Mouse (Mus musculus) right cerebral cortex, postnatal 36 days (tissue): ENCODE data around the gene Mmrn1.
"Not testable (repeated sequence)": the region's sequence is repeated elsewhere in the genome, so short reads cannot be mapped to it uniquely, and the experiment has no call there.

Source experiments
- DNase-seq, 2 experiments: peaks; one replicate each; pipeline ENCODE4 v3.0.0; 2022; ENCODE audit warnings: low spot score in 2 of 2, mixed read lengths in 1 of 2

The Mmrn1 gene

DNA sequence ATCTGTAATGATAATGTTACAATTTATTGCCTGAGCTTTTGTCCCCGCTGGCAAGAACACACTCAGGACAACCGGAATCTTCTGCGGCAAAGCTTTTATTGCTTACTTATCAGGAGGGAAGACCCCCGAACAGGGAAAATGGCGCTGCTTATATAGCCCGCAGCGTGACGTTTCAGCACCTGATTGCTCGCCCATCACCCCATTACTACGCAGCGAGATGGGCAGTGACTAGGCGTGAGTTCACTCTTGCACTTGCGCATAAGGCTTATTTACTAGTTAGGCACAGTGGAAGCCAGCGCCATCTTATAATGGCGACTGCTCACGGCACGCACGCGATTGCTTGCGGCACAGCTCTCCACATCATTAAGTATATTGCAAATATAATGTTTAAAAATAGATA lies at the start of gene Mmrn1:
Gene Mmrn1, plus strand, starts transcription at position 301 of the 400 bp plus-strand sequence.
- DNase-seq: not testable (repeated sequence)

DNA sequence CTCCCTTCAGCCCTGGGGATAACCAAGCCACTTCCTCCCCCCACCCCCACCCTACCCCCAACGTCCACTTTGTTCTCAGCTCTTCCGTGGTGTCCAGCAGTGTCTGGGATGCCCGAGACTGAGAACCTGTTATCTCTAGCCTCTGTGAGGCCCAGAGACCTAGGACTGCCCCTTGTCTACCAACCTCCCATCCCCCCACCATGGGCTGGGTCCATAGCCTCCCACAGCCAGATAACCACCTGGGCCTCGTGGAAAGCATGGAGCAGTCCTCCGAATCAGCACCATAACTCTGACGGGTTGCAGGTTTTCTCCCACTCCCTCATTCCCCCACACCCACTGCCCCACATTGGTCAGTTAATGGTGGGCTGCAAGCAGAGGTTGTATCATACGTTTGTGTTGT lies 44.4 kb upstream of the Mmrn1 start:
- no peak for DNase-seq

DNA sequence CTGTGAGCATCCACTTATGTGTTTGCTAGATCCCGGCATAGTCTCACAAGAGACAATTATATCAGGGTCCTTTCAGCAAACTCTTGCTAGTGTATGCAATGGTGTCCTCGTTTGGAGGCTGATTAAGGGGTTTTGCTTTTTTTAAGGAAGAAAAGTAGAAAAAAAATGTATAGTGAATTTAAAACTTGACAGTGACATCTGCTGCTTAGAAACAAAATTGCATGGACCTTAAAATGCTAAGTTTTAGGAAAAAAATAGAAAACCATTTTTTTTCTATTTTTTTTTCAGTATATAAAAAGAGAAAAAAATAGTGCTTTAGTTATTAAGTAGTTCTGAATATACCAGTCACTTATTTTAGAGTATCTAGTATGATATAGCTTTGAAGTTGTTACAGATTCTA lies 43.2 kb upstream of the Mmrn1 start:
- DNase-seq: no peak

DNA sequence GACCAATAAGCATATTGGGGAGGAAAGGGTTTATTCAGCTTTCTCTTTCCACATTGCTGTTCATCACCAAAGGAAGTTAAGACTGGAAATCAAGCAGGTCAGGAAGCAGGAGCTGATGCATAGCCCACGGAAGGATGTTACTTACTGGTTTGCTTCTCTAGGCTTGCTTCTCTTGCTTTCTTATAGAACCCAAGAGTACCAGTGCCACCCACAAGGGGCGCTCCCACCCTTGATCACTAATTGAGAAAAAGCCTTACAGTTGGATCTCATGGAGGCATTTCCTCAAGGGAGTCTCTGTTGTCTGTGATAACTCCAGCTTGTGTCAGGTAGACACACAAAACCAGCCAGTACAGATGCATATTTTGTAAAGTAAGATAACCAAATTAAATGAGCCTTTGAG lies 17.5 kb upstream of the Mmrn1 start:
- DNase-seq: no peak

DNA sequence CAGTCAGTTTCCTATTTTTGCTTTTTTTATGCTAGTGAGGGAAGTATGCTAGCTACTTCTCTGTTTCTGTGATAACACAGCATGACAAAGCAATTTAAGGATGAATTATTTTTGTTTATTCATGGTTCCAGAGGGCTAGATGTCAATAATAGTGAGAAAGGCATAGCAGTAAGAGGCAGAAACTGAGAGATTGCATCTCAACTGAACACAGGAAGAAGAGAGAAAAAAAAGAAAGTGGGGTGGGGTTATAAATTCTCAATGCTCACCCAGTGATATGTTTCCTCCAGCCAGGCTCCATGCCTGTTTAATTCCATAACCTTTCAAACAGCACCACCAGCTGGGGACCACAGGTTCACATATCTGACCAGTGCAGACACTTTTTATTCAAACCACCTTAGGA lies 6.6 kb downstream of the Mmrn1 start:
- DNase-seq: no peak

DNA sequence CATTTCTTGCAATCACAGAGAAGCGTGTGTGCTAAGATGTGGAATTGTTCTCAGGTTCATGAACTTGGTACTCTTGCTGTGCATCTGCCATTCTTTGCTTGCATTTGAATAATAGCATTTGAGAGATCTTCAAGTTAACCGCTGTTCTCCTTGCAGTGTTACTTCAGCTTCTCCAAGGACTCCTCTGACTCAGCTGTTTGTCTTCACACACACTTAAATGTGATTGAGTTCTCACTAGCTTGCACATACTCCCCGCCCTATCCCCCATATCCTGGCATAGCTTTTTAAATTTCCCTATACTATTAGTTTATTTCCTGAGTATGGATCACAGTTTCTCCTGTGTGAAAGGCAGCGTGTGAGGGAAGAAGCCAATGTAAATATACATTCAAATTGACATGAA lies 10.1 kb downstream of the Mmrn1 start:
- DNase-seq: no peak

DNA sequence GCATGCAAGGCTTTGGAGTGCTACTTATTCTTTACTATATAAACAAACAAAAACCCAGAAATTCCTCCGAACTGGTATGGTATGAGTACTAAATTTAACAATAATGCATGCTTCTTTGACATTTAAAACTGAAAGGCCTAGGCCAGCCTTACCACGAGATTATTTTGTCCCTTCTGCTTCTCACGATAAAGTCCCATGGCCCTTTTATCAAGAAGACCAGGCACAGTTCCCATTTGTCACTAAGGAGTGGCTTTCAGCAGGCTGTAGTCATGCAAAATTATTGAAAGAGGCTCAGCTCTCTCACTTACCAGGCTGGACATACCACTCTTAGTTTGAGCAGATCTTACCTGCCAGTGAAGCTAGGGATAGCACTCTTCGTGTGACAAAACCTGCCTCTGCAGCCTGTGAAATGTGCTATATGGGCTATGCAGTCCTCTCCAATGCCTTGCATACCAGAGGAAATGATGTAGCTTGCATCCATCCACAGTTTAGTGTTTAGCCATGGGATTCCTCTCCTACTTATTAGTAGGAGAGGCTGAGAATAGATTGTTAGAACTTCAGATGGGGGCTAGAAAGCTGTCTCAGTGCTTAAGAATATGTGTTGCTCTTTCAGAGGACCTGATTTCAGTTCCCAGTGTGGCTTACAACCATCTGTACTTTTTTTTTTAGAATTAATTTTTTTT lies 10.8 kb downstream of the Mmrn1 start:
- no peak for DNase-seq

DNA sequence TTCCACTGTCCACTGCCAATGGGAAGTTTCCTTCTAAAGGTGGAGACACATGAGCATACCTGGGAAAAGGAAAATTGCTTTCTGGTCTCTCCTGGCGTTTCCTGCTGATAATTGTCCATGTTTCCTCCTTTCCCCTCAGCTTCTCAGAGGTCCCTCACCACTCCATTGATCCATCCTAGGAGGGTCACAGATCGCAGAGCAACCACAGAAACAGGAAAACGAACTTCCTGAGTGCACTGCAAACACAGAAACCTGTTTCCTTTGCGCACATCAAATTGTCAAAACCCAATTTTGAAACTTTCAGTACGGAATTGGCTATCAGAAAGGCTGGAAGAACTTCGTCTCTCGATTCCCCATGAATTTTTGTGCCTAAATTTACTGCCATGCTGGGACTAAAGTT lies 19.4 kb downstream of the Mmrn1 start:
- no peak for DNase-seq

DNA sequence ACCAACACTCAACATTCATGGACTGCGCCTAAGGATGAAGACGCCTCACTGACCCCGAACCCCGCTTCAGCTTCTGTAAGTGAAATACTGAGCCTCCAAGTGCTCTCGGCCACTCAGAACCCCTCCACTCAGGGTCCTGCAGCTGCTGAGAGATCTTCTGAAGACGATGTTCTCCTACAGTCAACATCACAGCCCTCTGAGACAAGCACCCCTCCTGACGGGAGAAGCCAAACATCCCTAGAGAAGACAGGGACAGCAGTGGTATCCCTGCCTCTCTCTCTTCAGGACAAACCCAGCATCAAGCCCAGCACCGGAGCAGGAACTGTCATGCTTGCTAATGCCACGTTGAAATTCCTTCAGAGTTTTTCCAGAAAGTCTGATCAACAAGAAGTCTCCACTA lies 19.8 kb downstream of the Mmrn1 start:
- DNase-seq: no peak

DNA sequence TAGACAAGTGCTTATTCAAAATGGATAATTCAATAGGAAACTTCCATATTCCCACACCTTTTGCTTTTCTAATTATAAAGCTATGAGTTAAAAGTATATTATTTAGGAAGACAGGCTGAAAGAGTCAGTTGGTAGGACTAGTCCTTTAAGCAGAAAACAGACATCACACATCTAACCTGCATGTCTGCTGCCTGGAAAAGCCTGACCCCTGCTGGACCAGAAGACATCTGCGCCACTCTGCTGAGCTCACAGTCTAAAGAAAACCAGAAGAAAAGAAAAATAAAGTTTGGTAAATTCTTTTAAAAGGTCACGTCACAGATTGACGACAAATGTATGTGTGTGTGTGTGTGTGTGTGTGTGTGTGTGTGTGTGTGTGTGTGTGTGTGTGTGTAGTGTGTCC lies 25.6 kb downstream of the Mmrn1 start:
- no peak for DNase-seq

DNA sequence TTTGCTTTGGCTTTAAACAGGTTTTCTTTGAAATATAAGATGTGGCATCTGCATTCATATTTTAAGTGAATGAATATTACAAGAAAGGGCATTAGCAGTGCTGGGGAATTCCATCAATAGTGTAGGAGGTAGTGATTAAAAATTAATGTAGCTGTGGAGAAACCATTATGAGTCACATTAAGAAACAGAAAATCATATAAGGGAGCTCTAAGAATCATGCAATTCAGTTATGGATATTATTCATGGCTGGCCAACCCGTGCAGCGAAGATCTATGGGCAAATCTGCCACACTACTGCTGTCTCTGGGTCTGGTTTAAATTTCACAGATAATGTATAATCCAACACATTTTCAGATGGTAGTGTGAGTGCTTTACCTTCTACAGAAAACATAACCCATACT lies 36.5 kb downstream of the Mmrn1 start:
- DNase-seq: no peak

DNA sequence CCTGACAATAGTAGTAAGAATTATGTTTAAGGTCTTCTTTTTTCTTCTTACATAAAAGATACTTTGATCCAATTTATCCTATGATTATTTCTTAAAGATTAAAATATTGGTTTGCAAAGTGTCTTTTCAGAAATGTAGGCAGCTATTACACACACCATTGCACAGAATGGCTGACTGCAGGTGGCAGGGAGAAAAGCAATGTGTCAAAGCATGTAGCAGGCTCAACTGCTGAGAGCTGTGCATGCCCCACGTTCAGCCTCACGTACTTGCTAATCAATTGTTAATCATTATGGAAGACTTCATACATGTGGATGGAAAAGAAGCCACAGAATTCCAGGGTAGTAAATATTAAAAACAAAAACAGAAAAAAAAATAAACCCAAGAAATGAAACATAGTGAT lies 37.1 kb downstream of the Mmrn1 start:
- no peak for DNase-seq

DNA sequence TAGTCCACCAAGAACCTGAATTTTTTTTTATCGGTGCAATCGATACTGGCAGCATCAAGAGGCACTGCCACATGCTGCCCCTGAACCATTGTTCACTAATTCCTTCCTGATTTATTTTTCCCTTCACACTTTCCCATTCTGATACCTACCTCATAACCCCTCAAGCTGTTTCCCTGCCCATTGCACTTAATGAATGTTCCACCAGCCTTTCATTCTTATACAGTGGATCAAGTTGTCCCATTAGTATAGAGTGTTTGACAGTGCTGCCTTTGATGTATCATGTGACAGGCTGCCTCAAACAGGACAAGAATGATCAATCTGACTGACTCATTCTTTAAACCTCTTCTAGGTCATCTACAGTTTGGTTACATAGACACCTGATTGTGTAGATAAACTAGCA lies 37.9 kb downstream of the Mmrn1 start:
- DNase-seq: no peak

DNA sequence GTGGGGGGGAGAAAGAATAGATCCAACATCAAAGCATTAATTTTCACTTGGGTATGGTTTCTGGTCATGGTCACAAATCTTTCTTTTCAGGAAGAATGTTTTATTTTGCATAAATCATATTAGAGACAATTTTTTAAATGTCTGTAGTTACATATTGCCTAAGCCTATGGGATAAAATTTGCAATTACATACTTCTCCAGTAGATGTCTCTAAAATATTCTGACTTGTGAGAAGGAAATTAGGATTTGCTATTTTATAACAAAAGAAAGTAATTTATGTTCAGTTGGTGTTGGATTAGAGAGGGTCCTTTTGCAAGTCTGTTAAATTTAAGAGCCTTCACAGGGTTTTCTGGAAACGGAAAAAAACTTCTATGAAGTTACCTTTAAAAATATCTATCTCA lies 39.0 kb downstream of the Mmrn1 start:
- no peak for DNase-seq

DNA sequence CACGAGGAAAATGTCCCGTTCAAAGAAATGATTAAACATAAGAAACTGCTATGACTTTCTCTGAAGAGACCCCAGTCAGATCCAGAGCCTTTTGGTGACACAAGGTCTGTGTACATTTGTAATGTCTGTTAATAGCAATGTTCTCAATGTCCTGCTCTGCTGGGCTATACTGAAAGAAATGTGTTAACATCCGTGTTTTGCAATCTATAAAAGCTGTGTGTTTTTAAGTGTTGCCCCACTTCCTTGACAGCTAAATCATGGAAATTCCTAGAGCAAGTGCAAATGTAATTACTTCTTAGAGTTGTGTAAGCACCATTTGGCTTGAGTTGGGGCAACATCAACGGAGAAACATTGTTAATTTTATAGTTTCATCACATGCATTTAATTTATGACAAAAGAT lies 42.2 kb downstream of the Mmrn1 start:
- no peak for DNase-seq

DNA sequence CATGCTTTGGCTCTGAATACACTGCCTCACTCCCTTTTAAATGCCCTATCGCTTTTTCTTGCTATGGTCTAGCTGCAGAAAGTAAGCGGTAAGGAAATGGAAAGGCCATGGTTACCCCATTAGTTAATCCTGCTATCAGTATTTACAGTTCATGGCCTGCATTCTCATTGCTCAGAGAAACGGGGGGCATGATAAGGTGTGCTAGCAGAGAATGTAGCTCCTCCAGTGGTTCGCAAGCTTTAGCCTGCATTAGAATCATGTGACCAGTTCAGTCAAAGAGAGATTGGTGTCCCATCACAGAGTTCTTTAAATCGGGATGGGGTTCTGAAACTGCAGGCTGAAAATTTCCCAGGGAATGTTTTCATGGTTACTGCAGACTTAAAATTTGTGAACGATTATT lies 44.6 kb downstream of the Mmrn1 start:
- no peak for DNase-seq

DNA sequence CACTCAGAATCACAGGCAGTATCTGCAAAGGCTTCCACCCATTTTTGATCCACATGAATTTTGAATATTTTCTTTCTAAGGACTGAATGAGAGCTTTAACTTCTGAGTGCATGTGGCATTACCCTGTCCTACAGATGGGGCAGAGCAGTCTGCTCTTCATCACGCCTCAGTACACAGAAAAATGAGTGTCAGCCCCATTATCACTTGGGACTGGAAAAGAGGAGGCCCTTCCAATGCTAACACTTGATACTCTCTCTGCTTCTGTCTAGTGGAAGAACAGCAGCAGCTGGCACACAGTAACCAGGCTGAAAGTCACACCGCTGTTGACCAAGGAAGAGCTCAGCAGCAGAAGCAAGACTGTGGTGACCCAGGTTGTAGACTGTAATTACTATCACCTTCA lies 46.0 kb downstream of the Mmrn1 start:
- DNase-seq: no peak

DNA sequence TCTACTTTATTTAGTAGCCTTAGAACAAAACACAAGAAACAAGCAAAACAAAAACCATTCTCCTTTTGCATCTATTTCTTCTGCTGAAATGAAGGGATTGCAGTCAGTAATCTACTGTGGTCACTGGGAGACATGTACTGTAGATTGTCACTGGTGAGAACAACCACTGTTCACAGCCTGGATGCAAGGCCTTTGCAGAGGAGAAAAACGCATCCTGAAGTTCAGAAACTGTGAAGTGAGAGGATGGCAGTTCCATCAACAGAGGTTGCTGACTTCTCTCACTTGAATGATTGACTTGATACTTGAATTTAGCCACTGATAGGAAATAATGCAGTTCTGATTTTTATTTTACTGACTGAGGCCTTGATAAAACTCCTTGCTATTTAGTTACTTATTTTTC lies 53.8 kb downstream of the Mmrn1 start:
- DNase-seq: no peak

DNA sequence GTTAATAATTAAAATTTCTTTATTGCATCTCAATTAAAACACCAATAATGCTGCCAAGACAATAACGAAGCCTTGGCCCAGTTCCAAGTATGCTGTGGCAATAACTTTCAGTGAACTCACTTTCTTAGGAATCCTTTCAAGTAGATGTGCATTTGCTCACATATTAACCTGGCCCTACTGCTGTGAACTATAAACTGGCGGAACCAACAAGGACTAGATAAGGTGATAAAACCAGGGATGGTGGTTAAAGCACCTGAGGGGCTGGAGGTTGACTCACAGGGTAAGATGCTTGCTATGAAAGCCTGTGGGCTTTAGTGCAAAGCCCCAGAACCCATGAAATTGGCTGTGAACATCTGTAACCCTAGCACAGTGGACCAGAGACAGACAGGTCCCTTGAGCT lies 54.3 kb downstream of the Mmrn1 start:
- no peak for DNase-seq

DNA sequence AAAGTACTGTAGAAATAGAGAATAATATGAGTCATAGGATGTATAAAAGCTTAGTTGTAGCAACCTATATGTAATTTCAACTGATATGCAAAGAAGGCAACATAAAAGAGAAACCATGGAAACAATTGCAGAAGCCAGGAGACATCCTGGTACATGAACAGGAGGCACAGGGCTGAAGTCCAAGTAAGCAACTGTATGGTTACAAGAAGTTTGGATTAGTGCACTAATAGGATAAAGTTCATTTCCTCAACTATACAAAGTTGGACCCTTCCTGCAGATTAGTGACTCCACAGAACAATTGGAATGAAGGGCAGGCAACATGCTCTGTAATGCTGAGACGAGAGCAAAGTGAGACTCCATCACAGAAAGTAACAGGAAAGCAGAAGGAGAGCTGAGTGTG lies 59.6 kb downstream of the Mmrn1 start:
- DNase-seq: no peak

DNA sequence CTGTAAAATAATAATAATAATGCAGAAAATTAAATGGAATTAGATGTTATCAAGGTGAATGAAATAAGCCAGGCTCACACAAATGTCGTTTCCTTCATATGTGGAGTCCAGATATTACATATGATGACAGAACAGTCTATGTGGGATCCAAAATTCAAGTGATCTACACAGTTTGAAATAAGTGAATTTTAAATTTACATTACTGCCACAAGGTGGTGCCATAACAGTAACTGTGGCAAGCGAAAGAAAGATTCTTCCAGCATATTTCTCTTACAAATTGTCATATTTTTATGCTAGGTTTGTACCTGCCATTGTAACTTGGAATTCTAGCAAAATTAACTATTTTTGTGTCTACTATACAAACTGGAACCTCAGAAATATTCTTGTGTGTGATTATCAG lies 61.1 kb downstream of the Mmrn1 start:
- DNase-seq: no peak

DNA sequence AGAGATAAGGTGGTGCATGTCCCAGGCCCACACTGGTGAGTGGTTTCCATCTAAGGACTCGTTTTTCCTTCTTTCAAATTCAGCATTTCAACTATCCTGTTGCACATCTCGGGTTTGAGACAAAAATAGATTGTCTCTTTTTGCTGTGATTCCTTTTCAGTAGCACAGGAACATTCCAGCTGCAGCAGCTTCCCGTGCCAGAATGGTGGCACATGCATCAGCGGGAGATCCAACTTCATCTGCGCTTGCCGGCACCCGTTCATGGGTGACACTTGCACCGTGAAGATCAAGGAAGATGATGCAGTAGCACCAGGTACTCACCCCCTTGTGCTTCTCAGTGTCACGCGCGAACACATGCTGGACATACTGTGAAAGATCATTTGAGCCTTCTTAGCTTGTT lies 62.1 kb downstream of the Mmrn1 start:
- DNase-seq: peak in 1 of 2 experiments; percentile 7

DNA sequence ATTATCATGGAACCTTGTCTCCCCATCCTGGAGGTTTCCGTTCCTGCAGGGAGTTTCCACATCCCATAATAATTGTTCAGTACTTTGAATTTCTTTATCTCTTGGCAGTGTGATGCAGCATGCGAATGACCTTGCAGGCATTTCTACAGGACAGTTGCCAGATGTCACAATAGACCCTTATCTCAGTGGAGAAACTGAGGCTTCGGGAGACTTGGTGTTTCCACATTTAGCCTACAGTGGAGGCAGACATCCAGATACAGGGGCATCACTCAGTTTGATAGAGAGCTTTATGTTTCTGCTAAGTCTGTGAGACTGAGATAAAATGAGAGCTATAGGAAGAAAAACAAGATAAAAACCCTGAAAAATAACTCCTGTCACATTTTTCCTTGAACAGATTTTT lies 63.0 kb downstream of the Mmrn1 start:
- no peak for DNase-seq

DNA sequence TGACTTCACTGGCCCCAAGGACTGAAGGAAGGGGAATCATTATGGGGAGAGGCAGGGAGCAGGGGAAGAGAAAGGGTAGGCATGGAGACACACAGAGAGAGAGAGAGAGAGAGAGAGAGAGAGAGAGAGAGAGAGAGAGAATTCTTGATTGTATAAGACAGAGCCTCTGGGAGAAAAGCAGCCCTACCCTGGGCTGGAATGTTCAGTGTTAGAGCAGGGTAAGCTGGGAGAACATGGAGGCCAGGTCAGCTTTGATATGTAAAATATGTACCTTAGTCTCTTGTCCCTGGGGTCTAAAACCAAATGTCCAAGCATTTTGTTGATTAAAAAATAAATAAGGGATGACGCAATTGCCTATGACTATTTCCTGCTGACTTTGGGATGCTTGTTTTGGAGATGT lies 67.6 kb downstream of the Mmrn1 start:
- DNase-seq: no peak
